Mouse (Mus musculus) kidney, adult 2 months (tissue): ENCODE measurements at regions not wholly inside any gene's neighbourhood (a gene's known extent, or its start where the extent isn't known, plus 50 kb on each side); places are given as distances from the start of the nearest gene placed in this dataset.

Source experiments
- CTCF ChIP-seq: fragments of 200-500 bp; conservative IDR thresholded peaks from 2 replicates; pipeline ENCODE4 v1.5.1; 2011; ENCODE audit warnings: low read depth, mild to moderate bottlenecking, control low read depth, low read length, moderate library complexity, mixed read lengths; ENCODE audit not compliant: insufficient read depth, insufficient read length
- POLR2A ChIP-seq: fragments of 200-500 bp; IDR thresholded peaks from one replicate; pipeline ENCODE4 v1.6.1; 2011; ENCODE audit warnings: low read depth, low read length, control low read depth

DNA sequence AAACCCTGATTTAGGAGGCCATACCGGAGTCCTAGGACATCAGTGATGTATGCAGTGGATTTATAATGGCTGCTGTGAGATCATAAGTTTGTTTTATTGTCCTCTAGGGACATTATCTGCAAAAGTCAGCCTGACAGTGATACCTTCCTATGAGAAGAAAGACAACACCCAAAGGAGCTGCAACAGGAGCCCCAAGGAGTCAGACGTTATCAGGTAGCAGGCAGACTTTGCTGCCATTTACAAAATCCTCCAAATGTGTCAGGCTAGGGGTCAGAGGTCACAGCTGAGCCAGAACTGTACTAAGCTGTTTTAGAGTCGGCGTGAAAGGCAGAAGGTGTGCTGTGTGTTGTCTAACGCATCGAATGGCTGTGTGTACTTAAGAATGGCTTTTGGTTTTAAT, 65.4 kb upstream of the Kif2a start:
- TF ChIP-seq CTCF: no peak
- no peak for TF ChIP-seq POLR2A
